Mouse (Mus musculus) CH12.LX (cell line): ENCODE data around the gene Fbxl22. TPM values are rescaled to one million over a fixed set of nuclear protein-coding genes. Genes with fewer than 3 reads are reported as not detected.

Experiments
- DNase-seq: peaks from one replicate; pipeline ENCODE4 v3.0.0-alpha.2; 2013; ENCODE audit errors: extremely low read depth
- H3K27ac ChIP-seq: 2 replicates; pipeline ENCODE4 v1.5.1; 2012; ENCODE audit warnings: low read depth, mild to moderate bottlenecking, control low read depth, moderate library complexity; ENCODE audit not compliant: insufficient read depth
- H3K27me3 ChIP-seq: replicated peaks from 2 replicates; pipeline ENCODE3; 2012; ENCODE audit warnings: inconsistent platforms
- H3K36me3 ChIP-seq, 2 experiments: replicated peaks in 1 of 2; 2 replicates each; pipeline versions ENCODE3 to v1.6.1; 2012; ENCODE audit warnings: inconsistent platforms in 1 of 2, low read length in 1 of 2, mild to moderate bottlenecking in 1 of 2, mixed read lengths in 1 of 2, moderate library complexity in 1 of 2; ENCODE audit not compliant: control insufficient read depth in 1 of 2, insufficient read depth in 1 of 2
- H3K4me1 ChIP-seq, 2 experiments: 2 replicates each; pipeline ENCODE4 v1.6.1; 2012; ENCODE audit warnings: inconsistent platforms in 1 of 2, moderate library complexity in 1 of 2; ENCODE audit not compliant: insufficient read depth in 2 of 2, control insufficient read depth in 1 of 2
- H3K4me2 ChIP-seq: 2 replicates; pipeline ENCODE4 v1.6.1; 2012; ENCODE audit warnings: low read depth, mild to moderate bottlenecking, control low read depth; ENCODE audit not compliant: poor library complexity, insufficient read depth, severe bottlenecking
- H3K4me3 ChIP-seq, 3 experiments: fragments of 150-350 bp in 1 of 3; sonication (generic) in 1 of 3; replicated peaks in 1 of 3; 2 replicates each; pipeline versions ENCODE3 to v1.5.1; 2011 to 2012; ENCODE audit warnings: low read depth in 2 of 3, low read length in 2 of 3, mild to moderate bottlenecking in 2 of 3, moderate library complexity in 2 of 3, control low read depth in 1 of 3, improper control_type of control experiment in 1 of 3, inconsistent platforms in 1 of 3, mixed read lengths in 1 of 3; ENCODE audit not compliant: poor library complexity in 1 of 3
- H3K79me2 ChIP-seq: replicated peaks from 2 replicates; pipeline ENCODE4 v1.6.1; 2012; ENCODE audit warnings: mild to moderate bottlenecking, moderate library complexity; ENCODE audit not compliant: control insufficient read depth, poor library complexity, insufficient read depth, severe bottlenecking; ENCODE audit errors: extremely low read depth
- H3K9ac ChIP-seq: 2 replicates; pipeline ENCODE4 v1.6.1; 2012; ENCODE audit warnings: low read depth, mild to moderate bottlenecking, control low read depth, moderate library complexity; ENCODE audit not compliant: insufficient read depth
- H3K9me3 ChIP-seq: replicated peaks from 2 replicates; pipeline ENCODE3; 2012; ENCODE audit warnings: low read length, inconsistent platforms, mixed read lengths
- BHLHE40 ChIP-seq: IDR thresholded peaks from 2 replicates; pipeline ENCODE4 v1.6.1; 2011; ENCODE audit warnings: mild to moderate bottlenecking, low read depth, low read length, improper control_type of control experiment
- CHD1 ChIP-seq: IDR thresholded peaks from 2 replicates; pipeline ENCODE4 v1.6.1; 2012; ENCODE audit warnings: low read depth, low read length, improper control_type of control experiment, inconsistent platforms
- CTCF ChIP-seq, 2 experiments: IDR thresholded peaks in 1 of 2; conservative IDR thresholded peaks in 1 of 2; 2 replicates each; pipeline ENCODE4 v1.5.1; 2011 to 2012; ENCODE audit warnings: low read depth in 2 of 2, low read length in 2 of 2, improper control_type of control experiment in 1 of 2, inconsistent platforms in 1 of 2, mild to moderate bottlenecking in 1 of 2, moderate library complexity in 1 of 2
- EP300 ChIP-seq: IDR thresholded peaks from 2 replicates; pipeline ENCODE4 v1.6.1; 2011; ENCODE audit warnings: low read length, improper control_type of control experiment
- ETS1 ChIP-seq: conservative IDR thresholded peaks from 2 replicates; pipeline ENCODE4 v1.6.1; 2012; ENCODE audit warnings: low read depth, mild to moderate bottlenecking, inconsistent platforms, low read length, improper control_type of control experiment, moderate library complexity
- GABPA ChIP-seq: IDR thresholded peaks from 2 replicates; pipeline ENCODE4 v1.6.1; 2012; ENCODE audit warnings: low read depth, low read length, improper control_type of control experiment, inconsistent platforms; ENCODE audit not compliant: insufficient replicate concordance
- IRF4 ChIP-seq: IDR thresholded peaks from 2 replicates; pipeline ENCODE4 v1.6.1; 2014; ENCODE audit warnings: low read depth, mild to moderate bottlenecking, inconsistent platforms, low read length, improper control_type of control experiment
- KAT2A ChIP-seq: IDR thresholded peaks from 2 replicates; pipeline ENCODE4 v1.6.1; 2012; ENCODE audit warnings: low read length, improper control_type of control experiment, inconsistent platforms; ENCODE audit not compliant: insufficient replicate concordance
- MAFK ChIP-seq: IDR thresholded peaks from 2 replicates; pipeline ENCODE4 v1.6.1; 2011; ENCODE audit warnings: low read length, improper control_type of control experiment; ENCODE audit not compliant: insufficient replicate concordance
- MAX ChIP-seq: IDR thresholded peaks from 2 replicates; pipeline ENCODE4 v1.6.1; 2011; ENCODE audit warnings: low read length, improper control_type of control experiment
- MXI1 ChIP-seq: IDR thresholded peaks from 2 replicates; pipeline ENCODE4 v1.6.1; 2011; ENCODE audit warnings: mild to moderate bottlenecking, low read depth, low read length, improper control_type of control experiment
- NRF1 ChIP-seq: IDR thresholded peaks from 2 replicates; pipeline ENCODE4 v1.6.1; 2014; ENCODE audit warnings: low read depth, mild to moderate bottlenecking, inconsistent platforms, low read length, improper control_type of control experiment, moderate library complexity
- PAX5 ChIP-seq: IDR thresholded peaks from 2 replicates; pipeline ENCODE4 v1.6.1; 2012; ENCODE audit warnings: low read length, inconsistent platforms, mixed read lengths
- POLR2A ChIP-seq: IDR thresholded peaks from 2 replicates; pipeline ENCODE4 v1.6.1; 2011; ENCODE audit warnings: low read depth, mild to moderate bottlenecking, improper control_type of control experiment, low read length
- POLR2AphosphoS2 ChIP-seq: IDR thresholded peaks from 2 replicates; pipeline ENCODE4 v1.6.1; 2011; ENCODE audit warnings: low read depth, low read length, improper control_type of control experiment
- RAD21 ChIP-seq: IDR thresholded peaks from 2 replicates; pipeline ENCODE4 v1.6.1; 2011; ENCODE audit warnings: low read depth, mild to moderate bottlenecking, low read length, improper control_type of control experiment, moderate library complexity
- SIN3A ChIP-seq: IDR thresholded peaks from 2 replicates; pipeline ENCODE4 v1.6.1; 2012; ENCODE audit warnings: low read length, improper control_type of control experiment, inconsistent platforms
- SMC3 ChIP-seq: IDR thresholded peaks from 2 replicates; pipeline ENCODE4 v1.6.1; 2011; ENCODE audit warnings: low read depth, low read length, improper control_type of control experiment
- TBP ChIP-seq: conservative IDR thresholded peaks from 2 replicates; pipeline ENCODE4 v1.6.1; 2011; ENCODE audit warnings: low read depth, low read length, improper control_type of control experiment
- TCF12 ChIP-seq: IDR thresholded peaks from 2 replicates; pipeline ENCODE4 v1.6.1; 2014; ENCODE audit warnings: low read depth, mild to moderate bottlenecking, inconsistent platforms, low read length, improper control_type of control experiment
- UBTF ChIP-seq: IDR thresholded peaks from 2 replicates; pipeline ENCODE4 v1.6.1; 2012; ENCODE audit warnings: low read depth, mild to moderate bottlenecking, inconsistent platforms, low read length, improper control_type of control experiment, moderate library complexity
- USF1 ChIP-seq: IDR thresholded peaks from 2 replicates; pipeline ENCODE4 v1.6.1; 2014; ENCODE audit warnings: low read depth, mild to moderate bottlenecking, inconsistent platforms, low read length, improper control_type of control experiment
- ZC3H11A ChIP-seq: IDR thresholded peaks from 2 replicates; pipeline ENCODE4 v1.6.1; 2012; ENCODE audit warnings: low read depth, mild to moderate bottlenecking, inconsistent platforms, low read length, improper control_type of control experiment
- dilution Hi-C: fragments of 300-500 bp; cut with MboI; formaldehyde crosslinking; loops from 2 replicates; pipeline ENCODE4 v1.14.3; 2020; ENCODE audit warnings: low sequenced_read_pairs; ENCODE audit not compliant: extremely low pct_unique_long_range_greater_than_20kb, extremely low pct_ligation_motif_present
- in situ Hi-C: fragments of 300-500 bp; cut with MboI; formaldehyde crosslinking; loops from 3 replicates; pipeline ENCODE4 v1.14.3; 2019; ENCODE audit warnings: low sequenced_read_pairs, low pct_ligation_motif_present, low pct_unique_long_range_greater_than_20kb, mixed read lengths
- polyA plus RNA-seq: library from polyadenylated mRNA; unstranded; fragments of >175 nt; gene quantifications from 2 replicates; pipeline ENCODE4 v1.2.1, GENCODE M21; 2012; ENCODE audit warnings: low read depth; ENCODE audit not compliant: insufficient read length
- total RNA-seq, 2 experiments: library from RNA; depleted of rRNA; stranded (reverse); fragments of 300-350 nt in 1 of 2; fragments of >200 nt in 1 of 2; gene quantifications; 2 replicates each; pipeline ENCODE4 v1.2.3; 2012 to 2014

Fbxl22 gene
- total and polyA plus RNA-seq, 3 experiments, result 0.19 to 0.34 (median 0.21) TPM

- no peak overlapping the region for H3K4me2 ChIP-seq
- no peaks in the 10 kb centered on the region for H3K27me3 ChIP-seq
- H3K36me3 ChIP-seq, result peaks cover 45 to 87% of the 10 kb centered on the region in 2 experiments
- TF ChIP-seq CTCF (conservative IDR thresholded peaks at IDR 0.05 in 1 of 2, IDR thresholded peaks at IDR 0.05 in 1 of 2; ENCODE audit: low read depth in 2 of 2, low read length in 2 of 2) (no peak), NRF1 (no peak), CHD1 (no peak), BHLHE40 (no peak), EP300 (no peak), SMC3 (no peak), GABPA (no peak), SIN3A (no peak), MAX (no peak), ZC3H11A (no peak)
- TF ChIP-seq, all 38 proteins: peak for 0
- H3K9me3 ChIP-seq, result no peaks in the 10 kb centered on the region
- no peak for DNase-seq
- no peak overlapping the region for H3K4me3 ChIP-seq
- dilution Hi-C loops, result no loop called here
- no peak overlapping the region for H3K9ac ChIP-seq
- in situ Hi-C loops, result loop anchor here (25.0 kb wide), 3 partner anchors 266 to 466 kb away; partner anchors contain the start of genes Aph1b, Ciao2a, Gm10647 and Lactb
- H3K4me1 ChIP-seq, result peaks cover 0 to 13% of the 10 kb centered on the region in 2 experiments; a peak in 1 of 4 replicates
- no peak overlapping the region for H3K27ac ChIP-seq
- no peaks in the 10 kb centered on the region for H3K79me2 ChIP-seq
These were observed 7.2 kb upstream of the Fbxl22 start for GRCm38 (mm10) chr9:66521595-66521994.

DNA sequence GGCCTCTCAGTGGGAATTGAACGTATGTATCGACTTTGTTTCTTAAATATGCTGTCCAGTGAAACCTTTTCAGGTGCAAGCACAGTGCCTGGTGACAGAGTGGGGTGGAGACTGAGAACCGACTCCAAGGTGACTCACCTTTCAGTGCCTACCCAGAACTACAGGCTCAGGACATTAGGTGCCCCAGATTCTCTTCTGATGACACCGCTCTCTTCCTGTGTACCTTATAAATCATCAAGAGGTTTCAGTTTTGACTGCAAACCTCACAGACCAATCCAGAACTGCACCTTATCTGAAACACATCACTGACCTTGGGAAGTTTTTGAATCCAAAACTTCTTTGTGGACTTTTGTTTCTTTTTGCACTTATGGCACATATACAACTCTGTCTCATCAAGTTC, 5.9 kb upstream of the Fbxl22 start:
- Histone ChIP-seq H3K27ac (no peak overlapping the region), H3K4me3 (no peak overlapping the region), H3K9me3 (no peaks in the 10 kb centered on the region), H3K36me3 (peaks cover 46 to 86% of the 10 kb centered on the region in 2 experiments), H3K4me1 (peaks cover 0 to 10% of the 10 kb centered on the region in 2 experiments; a peak in 1 of 4 replicates), H3K9ac (no peak overlapping the region), H3K79me2 (no peaks in the 10 kb centered on the region), H3K27me3 (no peaks in the 10 kb centered on the region), H3K4me2 (no peak overlapping the region)
- in situ Hi-C loops, result loop anchor here (25.0 kb wide), 3 partner anchors 267 to 467 kb away; partner anchors contain the start of genes Aph1b, Ciao2a, Gm10647 and Lactb
- no peak for TF ChIP-seq POLR2A
- TF ChIP-seq MAX, result no peak
- TF ChIP-seq POLR2AphosphoS2, result no peak
- TF ChIP-seq RAD21, result no peak
- no peak for TF ChIP-seq UBTF
- no peak for TF ChIP-seq KAT2A
- TF ChIP-seq ETS1, result no peak
- no peak for TF ChIP-seq EP300
- no peak for TF ChIP-seq TBP
- no peak for TF ChIP-seq ZC3H11A
- TF ChIP-seq USF1, result no peak
- no peak for TF ChIP-seq MXI1
- no peak for TF ChIP-seq SMC3
- TF ChIP-seq IRF4, result no peak
- TF ChIP-seq TCF12, result no peak
- no peak for TF ChIP-seq MAFK
- no peak for TF ChIP-seq GABPA
- TF ChIP-seq PAX5, result no peak
- dilution Hi-C loops, result no loop called here
- DNase-seq, result no peak
